Mouse (Mus musculus) stomach, embryonic 16.5 days (tissue): Measurements from ENCODE around the gene Hap1. TPM values are rescaled to one million over a fixed set of nuclear protein-coding genes. Genes with fewer than 3 reads are reported as not detected.

ENCODE experiments used
- ATAC-seq: fragments of 200-750 bp; cut with Nextera tagmentation; 2 replicates; pipeline ENCODE4 v1.8.0; 2017; ENCODE audit warnings: moderate number of reproducible peaks, moderate TSS enrichment; ENCODE audit not compliant: insufficient read depth, low FRiP score
- H3K27ac ChIP-seq: fragments of 300-500 bp; sonication (generic); 2 replicates; pipeline ENCODE4 v1.5.1; 2014; ENCODE audit warnings: low read length
- H3K27me3 ChIP-seq: fragments of 300-500 bp; sonication (generic); 2 replicates; pipeline ENCODE4 v1.6.1; 2014; ENCODE audit warnings: low read length, control low read depth, mixed read lengths; ENCODE audit not compliant: control insufficient read depth, insufficient read depth
- H3K36me3 ChIP-seq: fragments of 300-500 bp; sonication (generic); 2 replicates; pipeline ENCODE4 v1.6.1; 2014; ENCODE audit warnings: low read length; ENCODE audit not compliant: control insufficient read depth, insufficient read depth
- H3K4me1 ChIP-seq: fragments of 300-500 bp; sonication (generic); 2 replicates; pipeline ENCODE4 v1.6.1; 2014; ENCODE audit warnings: low read length, control low read depth, mixed read lengths; ENCODE audit not compliant: control insufficient read depth, insufficient read depth
- H3K4me2 ChIP-seq: fragments of 300-500 bp; sonication (generic); 2 replicates; pipeline ENCODE4 v1.6.1; 2014; ENCODE audit warnings: low read depth, low read length, mixed read lengths
- H3K4me3 ChIP-seq: fragments of 300-500 bp; sonication (generic); replicated peaks from 2 replicates; pipeline ENCODE4 v1.5.1; 2014; ENCODE audit warnings: mild to moderate bottlenecking, low read length
- H3K9ac ChIP-seq: fragments of 300-500 bp; sonication (generic); 2 replicates; pipeline ENCODE4 v1.6.1; 2014; ENCODE audit warnings: low read length
- H3K9me3 ChIP-seq: fragments of 300-500 bp; sonication (generic); replicated peaks from 2 replicates; pipeline ENCODE4 v1.6.1; 2016; ENCODE audit warnings: low read length, control low read depth; ENCODE audit not compliant: control insufficient read depth
- WGBS: fragments of 180-500 bp; shearing (Covaris S2); extraction: QIAGEN DNeasy Blood & Tissue Kit; methylation state at CpG from one replicate; pipeline ENCODE4 v1.1.7; 2014; 5-methylcytosine and 5-hydroxymethylcytosine counted together
- polyA plus RNA-seq: library from polyadenylated mRNA; unstranded; fragments of >200 nt; fragmentation: Nextera tagmentation; extraction: Ambion mirVana; gene quantifications from 2 replicates; pipeline ENCODE4 v1.2.1, GENCODE M21; 2015

The Hap1 gene
- polyA plus RNA-seq, 1 experiment from 2014 or later: 13.5 TPM

GRCm38 (mm10) chr11:100391884-100392345, 36.0 kb upstream of the Hap1 start:
- Histone ChIP-seq H3K36me3 (no peaks in the 10 kb centered on the region), H3K4me3 (no peak overlapping the region), H3K4me1 (peaks cover 89% of the 10 kb centered on the region), H3K9ac (no peak overlapping the region), H3K9me3 (no peaks in the 10 kb centered on the region), H3K27ac (peak overlapping the region; percentile 82), H3K4me2 (peak overlapping the region; percentile 16; the same call in 1 of the 2 replicates), H3K27me3 (no peaks in the 10 kb centered on the region)
- WGBS: 86% methylated on average over 7 of the region's 7 CpGs
- no peak for ATAC-seq

- ATAC-seq: peak; percentile 63
- peaks cover 92% of the 10 kb centered on the region for H3K4me1 ChIP-seq
- H3K9ac ChIP-seq: peak overlapping the region; percentile 51; the same call in 1 of the 2 replicates
- H3K4me3 ChIP-seq: 0 out of 2 replicates have a peak overlapping the region, but pooled peaks have one; percentile 9
- WGBS: 29% methylated on average over 9 of the region's 9 CpGs
- H3K27me3 ChIP-seq: no peaks in the 10 kb centered on the region
- peak overlapping the region; percentile 82 for H3K27ac ChIP-seq
- H3K9me3 ChIP-seq: no peaks in the 10 kb centered on the region
- 0 out of 2 replicates have a peak, but pooled peaks cover 1% of the 10 kb centered on the region for H3K36me3 ChIP-seq
- H3K4me2 ChIP-seq: peak overlapping the region; percentile 35
Measured at GRCm38 (mm10) chr11:100391081-100391883, 35.4 kb upstream of the Hap1 start.

GRCm38 (mm10) chr11:100389931-100390445, 34.1 kb upstream of the Hap1 start:
- Histone ChIP-seq H3K4me2 (peak overlapping the region; percentile 32), H3K36me3 (peaks cover 10% of the 10 kb centered on the region; the same call in 1 of the 2 replicates), H3K4me1 (peaks cover 88% of the 10 kb centered on the region), H3K9me3 (no peaks in the 10 kb centered on the region), H3K4me3 (no peak overlapping the region), H3K27ac (peak overlapping the region; percentile 82), H3K27me3 (no peaks in the 10 kb centered on the region), H3K9ac (peak overlapping the region; percentile 51)
- WGBS: 42% methylated on average over 8 of the region's 8 CpGs
- ATAC-seq: no peak

- no peak for ATAC-seq
- Histone ChIP-seq H3K4me3 (no peak overlapping the region), H3K4me2 (peak overlapping the region; percentile 47), H3K27me3 (no peaks in the 10 kb centered on the region), H3K27ac (peak overlapping the region; percentile 97), H3K9ac (peak overlapping the region; percentile 60), H3K36me3 (peaks cover 10% of the 10 kb centered on the region; the same call in 1 of the 2 replicates), H3K4me1 (peaks cover 74% of the 10 kb centered on the region), H3K9me3 (no peaks in the 10 kb centered on the region)
- 57% methylated on average over 6 of the region's 6 CpGs for WGBS
Measured at GRCm38 (mm10) chr11:100388588-100388987, 32.7 kb upstream of the Hap1 start.

GRCm38 (mm10) chr11:100387589-100388375, 31.9 kb upstream of the Hap1 start:
- peak overlapping the region; percentile 60 for H3K9ac ChIP-seq
- no peaks in the 10 kb centered on the region for H3K9me3 ChIP-seq
- peak overlapping the region; percentile 97 for H3K27ac ChIP-seq
- 17% methylated on average over 14 of the region's 14 CpGs for WGBS
- H3K4me3 ChIP-seq: peak overlapping the region; percentile 12
- H3K4me1 ChIP-seq: peaks cover 66% of the 10 kb centered on the region
- no peaks in the 10 kb centered on the region for H3K27me3 ChIP-seq
- peak overlapping the region; percentile 47 for H3K4me2 ChIP-seq
- ATAC-seq: peak; percentile 57
- peaks cover 13% of the 10 kb centered on the region for H3K36me3 ChIP-seq

GRCm38 (mm10) chr11:100387111-100387510, 31.2 kb upstream of the Hap1 start:
- 75% methylated on average over 6 of the region's 6 CpGs for WGBS
- Histone ChIP-seq H3K36me3 (peaks cover 16% of the 10 kb centered on the region), H3K27ac (peak overlapping the region; percentile 97), H3K4me3 (peak overlapping the region; percentile 5; the same call in 1 of the 2 replicates), H3K9ac (peak overlapping the region; percentile 60), H3K4me2 (peak overlapping the region; percentile 47), H3K9me3 (no peaks in the 10 kb centered on the region), H3K27me3 (no peaks in the 10 kb centered on the region), H3K4me1 (peaks cover 61% of the 10 kb centered on the region)
- no peak for ATAC-seq

- Histone ChIP-seq H3K9me3 (no peaks in the 10 kb centered on the region), H3K36me3 (peaks cover 20% of the 10 kb centered on the region), H3K9ac (peak overlapping the region; percentile 60), H3K27me3 (no peaks in the 10 kb centered on the region), H3K4me1 (peaks cover 57% of the 10 kb centered on the region), H3K4me3 (0 out of 2 replicates have a peak overlapping the region, but pooled peaks have one; percentile 1), H3K27ac (peak overlapping the region; percentile 97), H3K4me2 (peak overlapping the region; percentile 47)
- WGBS: 52% methylated on average over 5 of the region's 5 CpGs
- peak; percentile 79 for ATAC-seq
Measured at GRCm38 (mm10) chr11:100386586-100386985, 30.7 kb upstream of the Hap1 start.

GRCm38 (mm10) chr11:100385016-100385415, 29.1 kb upstream of the Hap1 start:
- WGBS: 91% methylated on average over 3 of the region's 3 CpGs
- H3K9me3 ChIP-seq: no peaks in the 10 kb centered on the region
- H3K36me3 ChIP-seq: peaks cover 31% of the 10 kb centered on the region
- no peak for ATAC-seq
- H3K4me3 ChIP-seq: no peak overlapping the region
- no peak overlapping the region for H3K4me2 ChIP-seq
- no peak overlapping the region for H3K27ac ChIP-seq
- H3K4me1 ChIP-seq: peaks cover 42% of the 10 kb centered on the region
- no peak overlapping the region for H3K9ac ChIP-seq
- H3K27me3 ChIP-seq: no peaks in the 10 kb centered on the region
